Mouse (Mus musculus) heart, embryonic 16.5 days (tissue): ENCODE results near the gene Hsd11b2. TPM values are rescaled to one million over a fixed set of nuclear protein-coding genes. Genes with fewer than 3 reads are reported as not detected.

Source experiments
- ATAC-seq: fragments of 200-750 bp; cut with Nextera tagmentation; replicated peaks from 2 replicates; pipeline ENCODE4 v1.8.0; 2017; ENCODE audit warnings: moderate number of reproducible peaks; ENCODE audit not compliant: insufficient read depth, low FRiP score; ENCODE audit errors: extremely low read depth
- H3K27ac ChIP-seq: fragments of 300-500 bp; sonication (generic); 2 replicates; pipeline ENCODE4 v1.5.1; 2014; ENCODE audit warnings: mild to moderate bottlenecking, low read length, control low read depth, moderate library complexity
- H3K27me3 ChIP-seq: fragments of 300-500 bp; sonication (generic); 2 replicates; pipeline ENCODE4 v1.6.1; 2014; ENCODE audit warnings: low read length, mixed read lengths; ENCODE audit not compliant: control insufficient read depth, insufficient read depth
- H3K36me3 ChIP-seq: fragments of 300-500 bp; sonication (generic); 2 replicates; pipeline ENCODE4 v1.6.1; 2014; ENCODE audit not compliant: control insufficient read depth, insufficient read depth
- H3K4me1 ChIP-seq: fragments of 300-500 bp; sonication (generic); 2 replicates; pipeline ENCODE4 v1.6.1; 2014; ENCODE audit warnings: low read length, mixed read lengths; ENCODE audit not compliant: control insufficient read depth, insufficient read depth
- H3K4me2 ChIP-seq: fragments of 300-500 bp; sonication (generic); 2 replicates; pipeline ENCODE4 v1.6.1; 2014; ENCODE audit warnings: low read depth, mild to moderate bottlenecking, control low read depth, low read length
- H3K4me3 ChIP-seq: fragments of 300-500 bp; sonication (generic); 2 replicates; pipeline ENCODE4 v1.5.1; 2014; ENCODE audit warnings: mild to moderate bottlenecking, control low read depth, low read length
- H3K9ac ChIP-seq: fragments of 300-500 bp; sonication (generic); 2 replicates; pipeline ENCODE4 v1.6.1; 2014; ENCODE audit warnings: low read length, control low read depth
- H3K9me3 ChIP-seq: fragments of 300-500 bp; sonication (generic); replicated peaks from 2 replicates; pipeline ENCODE4 v1.6.1; 2016; ENCODE audit warnings: low read length; ENCODE audit not compliant: control insufficient read depth
- WGBS: fragments of 180-500 bp; shearing (Covaris S2); extraction: QIAGEN DNeasy Blood & Tissue Kit; methylation state at CpG from one replicate; pipeline ENCODE4 v1.1.7; 2014; 5-methylcytosine and 5-hydroxymethylcytosine counted together
- polyA plus RNA-seq: library from polyadenylated mRNA; unstranded; fragments of >200 nt; fragmentation: Nextera tagmentation; extraction: Ambion mirVana; gene quantifications from 2 replicates; pipeline ENCODE4 v1.2.1, GENCODE M21; 2015

The Hsd11b2 gene
- polyA plus RNA-seq, 1 experiment from 2014 or later, result 0.25 TPM

DNA sequence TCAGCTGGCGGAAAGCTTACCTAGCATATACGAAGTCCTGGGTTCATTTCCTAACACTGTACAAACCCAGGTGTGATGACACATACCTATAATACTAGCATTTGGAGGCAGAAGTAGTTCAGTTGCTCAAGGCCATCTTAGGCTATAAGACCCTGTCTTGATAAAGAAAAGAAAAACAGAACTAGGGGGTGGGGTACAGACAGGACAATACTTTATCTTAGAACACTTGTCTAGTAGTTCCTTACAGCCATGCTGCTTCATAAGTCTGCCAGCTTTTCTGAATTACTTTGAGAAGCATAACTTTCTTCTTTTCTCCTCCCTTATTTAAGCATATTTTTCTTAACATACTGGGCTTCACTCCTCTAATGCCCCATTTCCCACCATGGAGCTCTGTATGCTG is 24.3 kb downstream of the Hsd11b2 start:
- Histone ChIP-seq H3K9ac (no peak overlapping the region), H3K4me3 (no peak overlapping the region), H3K4me1 (peaks cover 31% of the 10 kb centered on the region), H3K36me3 (peaks cover 19% of the 10 kb centered on the region), H3K27me3 (no peaks in the 10 kb centered on the region), H3K9me3 (no peaks in the 10 kb centered on the region), H3K27ac (no peak overlapping the region), H3K4me2 (no peak overlapping the region)
- no peak for ATAC-seq
- 85% methylated on average over 2 of the region's 2 CpGs for WGBS

DNA sequence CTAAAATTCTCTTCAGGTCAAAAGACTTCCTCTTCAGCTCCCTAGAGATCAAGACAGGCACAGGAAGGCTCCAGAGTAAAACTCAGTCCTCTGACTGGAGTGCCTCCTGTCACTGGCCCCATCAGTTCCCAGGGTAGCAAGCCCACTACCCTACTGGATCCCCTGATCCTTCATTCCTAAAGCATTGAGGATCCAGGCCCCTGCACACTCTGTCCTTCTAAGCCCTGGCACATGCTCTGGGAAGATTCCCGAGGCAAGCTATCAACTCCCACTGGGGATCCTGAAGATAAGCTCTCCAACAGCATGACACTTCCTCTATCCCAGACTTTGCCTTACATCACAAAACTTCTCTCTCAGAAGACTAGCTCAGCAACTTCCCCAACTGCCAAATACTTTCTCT is 25.1 kb downstream of the Hsd11b2 start:
- Histone ChIP-seq H3K4me3 (no peak overlapping the region), H3K9me3 (no peaks in the 10 kb centered on the region), H3K36me3 (peaks cover 10% of the 10 kb centered on the region), H3K9ac (no peak overlapping the region; the same call in 1 of the 2 replicates), H3K4me1 (peaks cover 31% of the 10 kb centered on the region), H3K27ac (peak overlapping the region; percentile 47), H3K4me2 (no peak overlapping the region), H3K27me3 (no peaks in the 10 kb centered on the region)
- WGBS, result 28% methylated on average over 1 of the region's 1 CpGs
- 0 out of 2 replicates have a peak, but pooled peaks have one; percentile 26 for ATAC-seq

DNA sequence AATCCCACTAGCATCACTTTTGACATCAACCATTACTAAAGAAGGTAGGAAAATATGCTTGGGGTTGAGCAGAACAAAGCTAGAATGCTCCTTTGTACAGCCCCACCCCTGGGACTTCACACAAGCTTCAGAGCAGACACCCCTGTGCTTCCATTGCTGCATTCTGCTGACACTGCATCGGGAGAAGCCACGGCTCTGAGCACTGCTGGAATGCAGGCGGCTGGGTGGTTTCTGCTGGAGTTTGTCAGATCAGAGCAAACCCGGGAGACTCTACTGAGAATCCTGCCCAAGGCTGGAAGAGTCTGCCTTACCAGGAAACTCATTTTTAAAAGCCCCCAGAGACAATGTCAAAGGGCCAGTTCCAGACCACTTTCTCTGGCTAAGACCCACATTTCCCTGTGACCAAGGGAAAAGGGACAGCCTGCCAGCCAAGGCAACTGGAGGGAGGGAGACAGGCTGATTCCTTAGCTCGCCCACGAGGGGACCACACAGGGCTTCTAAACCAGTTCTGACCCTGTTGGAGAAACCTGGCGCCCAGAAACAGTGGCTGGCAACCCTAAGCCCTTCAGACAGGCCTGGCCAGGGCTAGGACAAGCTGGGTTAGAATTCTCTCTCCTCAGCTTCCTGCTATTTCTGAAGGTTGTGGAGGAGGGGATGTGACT is 26.1 kb downstream of the Hsd11b2 start:
- H3K27ac ChIP-seq, result peak overlapping the region; percentile 47
- no peak overlapping the region for H3K4me2 ChIP-seq
- H3K9me3 ChIP-seq, result no peaks in the 10 kb centered on the region
- H3K27me3 ChIP-seq, result no peaks in the 10 kb centered on the region
- WGBS, result 34% methylated on average over 7 of the region's 7 CpGs
- ATAC-seq, result 0 out of 2 replicates have a peak, but pooled peaks have one; percentile 38
- H3K4me3 ChIP-seq, result no peak overlapping the region
- peak overlapping the region; percentile 34 for H3K9ac ChIP-seq
- H3K4me1 ChIP-seq, result peaks cover 31% of the 10 kb centered on the region
- H3K36me3 ChIP-seq, result peaks cover 4% of the 10 kb centered on the region; the same call in 1 of the 2 replicates

DNA sequence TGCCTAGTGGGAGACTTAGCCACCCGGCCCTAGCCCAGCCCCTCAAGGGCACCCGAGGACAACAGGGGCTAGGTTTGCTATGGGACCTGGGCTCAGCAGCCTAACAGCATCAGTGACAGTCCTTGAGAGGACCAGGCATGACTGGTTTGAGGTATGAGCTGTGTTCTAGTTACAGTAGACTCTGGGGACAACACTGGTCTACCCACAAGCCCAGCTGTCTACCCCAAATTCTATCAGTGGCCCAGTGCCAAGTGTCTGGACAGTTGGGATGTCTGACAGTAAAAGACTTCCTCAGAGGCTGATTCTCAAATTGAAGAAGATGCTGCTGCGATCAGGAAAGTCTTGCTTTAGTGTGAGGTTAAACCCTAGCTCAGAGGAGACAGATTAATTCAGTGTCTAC is 26.7 kb downstream of the Hsd11b2 start:
- H3K27me3 ChIP-seq, result no peaks in the 10 kb centered on the region
- H3K4me3 ChIP-seq, result no peak overlapping the region
- H3K4me1 ChIP-seq, result peaks cover 31% of the 10 kb centered on the region
- H3K9me3 ChIP-seq, result no peaks in the 10 kb centered on the region
- peak overlapping the region; percentile 47 for H3K27ac ChIP-seq
- peaks cover 4% of the 10 kb centered on the region; the same call in 1 of the 2 replicates for H3K36me3 ChIP-seq
- no peak for ATAC-seq
- no peak overlapping the region for H3K4me2 ChIP-seq
- 62% methylated on average over 3 of the region's 3 CpGs for WGBS
- no peak overlapping the region; the same call in 1 of the 2 replicates for H3K9ac ChIP-seq

DNA sequence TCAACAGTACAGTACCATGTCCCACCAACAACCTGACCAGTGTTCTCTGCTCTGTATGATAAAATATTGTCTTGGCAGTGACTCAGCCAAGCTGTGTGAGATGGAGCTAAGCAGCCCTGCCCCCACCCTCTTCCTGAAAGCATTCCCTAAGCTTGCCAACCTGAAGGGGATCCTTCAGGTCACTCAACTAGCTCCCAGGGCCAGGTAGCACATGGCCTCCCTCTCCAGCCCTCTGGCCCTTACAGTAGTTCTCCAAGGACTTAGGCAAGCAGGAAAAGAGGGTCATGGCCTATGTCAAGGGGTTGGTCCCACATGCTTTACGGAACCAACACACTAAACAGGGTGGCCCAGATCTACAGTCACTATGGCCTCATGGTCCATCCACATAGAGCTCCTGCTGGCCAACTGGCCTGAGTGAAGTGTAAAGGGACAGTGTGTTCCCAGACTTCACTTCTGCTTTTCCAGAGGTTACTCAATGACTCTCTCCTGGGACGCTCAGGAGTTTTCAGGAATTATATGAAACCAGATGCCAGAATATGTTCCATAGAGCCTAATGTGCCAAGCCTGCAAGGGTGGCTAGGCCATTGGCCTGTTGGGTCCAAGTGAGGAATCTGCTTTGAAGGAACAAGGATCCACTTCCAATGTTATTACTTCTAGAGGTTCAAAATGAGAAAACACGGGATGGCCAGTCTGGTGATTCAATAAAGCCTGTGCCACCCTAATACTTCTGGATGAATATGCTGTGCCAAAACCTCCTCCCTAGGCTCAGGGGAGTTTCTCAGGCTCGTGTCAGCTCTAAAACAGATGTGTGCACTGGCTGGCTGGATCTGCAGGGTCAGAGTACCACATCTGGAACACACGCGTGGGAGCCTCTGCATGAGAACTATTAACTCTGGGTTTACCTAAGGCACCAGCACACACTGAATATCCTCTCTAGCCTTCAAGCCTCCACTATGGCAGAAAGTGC is 28.1 kb downstream of the Hsd11b2 start:
- Histone ChIP-seq H3K9ac (no peak overlapping the region), H3K36me3 (peaks cover 3% of the 10 kb centered on the region; the same call in 1 of the 2 replicates), H3K27me3 (no peaks in the 10 kb centered on the region), H3K27ac (no peak overlapping the region), H3K4me3 (no peak overlapping the region), H3K9me3 (no peaks in the 10 kb centered on the region), H3K4me2 (no peak overlapping the region), H3K4me1 (peaks cover 31% of the 10 kb centered on the region)
- 76% methylated on average over 6 of the region's 6 CpGs for WGBS
- ATAC-seq, result no peak

DNA sequence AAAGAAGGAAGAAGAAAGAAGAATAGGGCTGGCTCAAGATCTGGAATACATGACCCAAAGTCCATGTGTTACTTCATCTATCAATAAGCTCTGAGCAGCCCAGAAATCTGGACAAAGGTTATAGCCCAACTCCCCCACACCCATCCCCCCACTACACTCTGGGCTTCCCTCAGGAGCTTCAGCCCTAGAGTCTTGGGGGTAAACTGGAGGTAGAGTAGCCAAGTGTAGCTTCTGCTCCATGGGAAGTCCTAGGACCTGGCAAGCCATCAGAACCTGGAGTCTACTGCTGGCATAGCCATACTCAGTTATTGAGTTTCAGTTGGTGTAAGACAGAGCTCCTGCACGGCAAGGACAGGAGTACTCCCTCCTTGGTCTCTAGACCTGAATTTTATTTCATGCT is 31.0 kb downstream of the Hsd11b2 start:
- no peak for ATAC-seq
- H3K27ac ChIP-seq, result no peak overlapping the region
- no peaks in the 10 kb centered on the region for H3K36me3 ChIP-seq
- H3K9ac ChIP-seq, result no peak overlapping the region
- no peak overlapping the region for H3K4me2 ChIP-seq
- no peaks in the 10 kb centered on the region for H3K27me3 ChIP-seq
- no peak overlapping the region for H3K4me3 ChIP-seq
- H3K4me1 ChIP-seq, result peaks cover 21% of the 10 kb centered on the region
- H3K9me3 ChIP-seq, result no peaks in the 10 kb centered on the region
- 91% methylated on average over 1 of the region's 1 CpGs for WGBS

DNA sequence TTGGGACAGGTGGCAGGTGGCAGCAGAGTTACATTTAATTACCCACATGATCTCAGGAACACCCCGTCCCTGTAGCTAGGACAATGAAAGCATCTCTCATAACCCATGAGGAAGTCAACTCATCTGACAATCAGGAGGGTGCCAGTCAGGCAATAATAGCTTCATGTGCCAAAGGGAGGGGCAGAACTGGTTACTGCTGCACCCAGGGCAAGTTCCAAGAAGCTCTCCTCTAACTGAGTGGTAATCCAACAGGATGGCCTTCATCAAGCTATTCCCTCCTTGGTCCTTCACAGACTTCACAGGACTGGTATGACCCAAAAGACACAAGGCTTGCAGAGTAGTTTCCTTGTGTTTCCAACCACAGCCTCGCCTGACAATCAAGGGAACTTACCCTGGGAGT is 31.5 kb downstream of the Hsd11b2 start:
- Histone ChIP-seq H3K4me2 (no peak overlapping the region), H3K4me3 (no peak overlapping the region), H3K4me1 (peaks cover 15% of the 10 kb centered on the region), H3K27me3 (no peaks in the 10 kb centered on the region), H3K36me3 (no peaks in the 10 kb centered on the region), H3K9ac (no peak overlapping the region), H3K27ac (no peak overlapping the region), H3K9me3 (no peaks in the 10 kb centered on the region)
- ATAC-seq, result no peak
- WGBS, result 75% methylated on average over 2 of the region's 2 CpGs

DNA sequence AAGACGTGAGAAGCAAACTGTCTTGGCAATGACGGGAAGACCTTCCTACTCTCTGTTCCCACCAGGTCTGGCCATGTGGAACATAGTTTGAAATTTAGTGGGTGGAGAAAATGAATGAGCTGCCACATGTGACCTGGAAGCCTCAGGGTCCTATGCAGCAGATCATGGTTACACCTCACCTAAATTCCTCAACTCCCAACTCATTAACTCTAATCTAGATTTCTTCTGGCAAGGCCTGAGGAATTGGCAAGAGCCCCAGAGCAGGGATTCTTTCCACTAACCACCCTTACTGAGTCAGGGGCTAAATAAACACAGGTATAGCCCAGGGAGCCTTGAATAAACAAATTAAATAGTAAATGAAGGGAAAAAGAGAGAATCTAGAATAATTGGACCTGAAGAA is 33.5 kb downstream of the Hsd11b2 start:
- H3K9me3 ChIP-seq, result no peaks in the 10 kb centered on the region
- no peak for ATAC-seq
- no peaks in the 10 kb centered on the region; the same call in 1 of the 2 replicates for H3K4me1 ChIP-seq
- no peak overlapping the region for H3K9ac ChIP-seq
- no peak overlapping the region for H3K4me2 ChIP-seq
- no peaks in the 10 kb centered on the region for H3K36me3 ChIP-seq
- 90% methylated on average over 2 of the region's 2 CpGs for WGBS
- H3K27me3 ChIP-seq, result no peaks in the 10 kb centered on the region
- H3K4me3 ChIP-seq, result no peak overlapping the region
- H3K27ac ChIP-seq, result no peak overlapping the region

DNA sequence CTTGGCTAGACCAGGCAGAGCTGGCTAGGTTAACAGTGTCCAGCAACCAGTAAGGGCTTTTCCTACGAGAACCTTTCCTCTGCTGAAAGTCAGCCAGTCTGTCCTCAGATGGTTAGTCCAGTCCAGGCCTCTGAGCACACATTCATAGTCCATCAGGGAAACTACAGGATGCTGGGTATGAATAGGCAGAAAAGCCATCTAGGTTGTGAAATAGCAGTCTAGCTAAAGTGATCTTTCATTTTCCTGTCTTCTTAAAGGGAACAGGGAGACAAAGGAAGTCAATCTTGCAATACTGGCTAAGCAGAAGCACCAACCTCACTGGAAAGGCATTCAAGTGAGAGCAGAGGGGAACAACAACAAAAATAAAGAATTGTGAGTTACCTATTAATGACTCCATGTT is 34.3 kb downstream of the Hsd11b2 start:
- Histone ChIP-seq H3K9ac (no peak overlapping the region), H3K4me3 (no peak overlapping the region)

More for the DNA sequence above, 34.3 kb downstream of the Hsd11b2 start:
- no peaks in the 10 kb centered on the region for H3K9me3 ChIP-seq
- no peaks in the 10 kb centered on the region for H3K27me3 ChIP-seq
- no peak for ATAC-seq
- no peaks in the 10 kb centered on the region; the same call in 1 of the 2 replicates for H3K4me1 ChIP-seq
- H3K4me2 ChIP-seq, result no peak overlapping the region
- WGBS, result 72% methylated on average over 1 of the region's 1 CpGs
- no peak overlapping the region for H3K27ac ChIP-seq
- H3K36me3 ChIP-seq, result no peaks in the 10 kb centered on the region
